Mouse (Mus musculus): ENCODE measurements around the gene Cd164.

Gene Cd164

DNA sequence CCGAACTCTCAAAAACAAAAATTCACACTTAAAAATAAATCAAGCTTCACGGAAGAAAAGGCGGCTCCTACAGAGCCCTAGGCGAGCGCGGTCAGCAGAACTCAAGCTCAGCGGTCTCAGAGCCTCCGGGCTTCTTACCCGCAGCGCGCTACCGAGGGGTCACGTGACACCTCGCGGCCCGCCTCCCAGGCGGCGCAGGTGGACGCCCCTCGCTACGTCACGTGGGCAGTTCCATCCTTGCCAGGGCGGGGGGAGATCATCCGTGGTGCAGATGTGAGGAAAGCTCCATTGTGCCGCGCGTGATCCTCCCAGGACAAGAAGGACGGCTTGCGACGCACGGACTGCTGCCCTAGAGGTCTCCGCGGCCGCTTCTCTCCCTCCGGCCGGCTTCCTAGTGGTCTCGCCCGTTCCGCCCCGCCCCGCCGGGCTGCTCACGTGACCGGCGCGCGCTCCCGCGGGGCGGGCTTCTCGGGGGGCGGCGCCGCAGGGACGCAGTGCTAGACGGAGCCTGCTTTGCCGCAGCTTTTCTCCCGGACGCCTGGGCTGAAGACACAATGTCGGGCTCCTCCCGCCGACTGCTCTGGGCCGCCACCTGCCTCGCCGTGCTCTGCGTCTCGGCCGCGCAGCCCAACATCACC, at the start of gene Cd164:
TSS of gene Cd164 (plus strand) at position 434 of the 638 bp plus-strand sequence.
- DNase-seq = peak; percentile 96

DNA sequence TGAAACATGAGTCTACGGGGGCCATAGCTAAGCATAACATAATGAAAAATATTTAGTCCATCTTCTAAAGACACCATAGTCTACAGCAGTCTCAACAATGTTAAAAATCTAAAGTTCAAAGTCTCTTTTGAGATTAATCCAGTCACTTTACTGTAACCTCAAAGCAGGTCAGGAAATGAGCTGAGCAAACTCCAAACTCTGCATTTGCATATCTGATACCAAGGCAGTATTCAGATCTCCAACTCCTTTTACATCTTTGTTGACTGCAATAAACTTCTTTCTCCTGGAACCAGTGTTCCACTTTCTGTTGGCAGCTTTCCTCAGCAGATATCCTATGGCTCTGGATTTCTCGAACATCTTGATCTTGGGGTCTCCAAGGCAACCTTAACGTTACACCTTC, 48.5 kb upstream of the Cd164 start:
- no peak for DNase-seq

DNA sequence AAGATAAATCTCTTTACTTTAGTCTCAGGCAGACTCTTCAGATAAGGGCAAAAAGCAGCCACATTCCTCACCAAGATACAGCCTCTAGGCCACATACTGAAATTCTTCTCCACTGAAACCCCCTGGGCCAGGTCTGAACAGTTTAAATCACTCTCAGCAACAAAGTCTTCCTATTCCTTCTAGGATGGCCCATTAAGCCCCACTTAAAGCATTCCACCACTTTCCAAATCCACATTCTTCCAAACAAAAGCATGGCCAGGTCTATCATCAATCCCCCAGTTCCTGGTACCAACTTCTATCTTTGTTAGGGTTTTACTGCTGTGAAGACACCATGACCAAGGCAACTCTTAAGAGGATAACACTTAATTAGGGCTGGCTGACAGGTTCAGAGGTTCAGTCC, 46.7 kb upstream of the Cd164 start:
- DNase-seq = no peak

DNA sequence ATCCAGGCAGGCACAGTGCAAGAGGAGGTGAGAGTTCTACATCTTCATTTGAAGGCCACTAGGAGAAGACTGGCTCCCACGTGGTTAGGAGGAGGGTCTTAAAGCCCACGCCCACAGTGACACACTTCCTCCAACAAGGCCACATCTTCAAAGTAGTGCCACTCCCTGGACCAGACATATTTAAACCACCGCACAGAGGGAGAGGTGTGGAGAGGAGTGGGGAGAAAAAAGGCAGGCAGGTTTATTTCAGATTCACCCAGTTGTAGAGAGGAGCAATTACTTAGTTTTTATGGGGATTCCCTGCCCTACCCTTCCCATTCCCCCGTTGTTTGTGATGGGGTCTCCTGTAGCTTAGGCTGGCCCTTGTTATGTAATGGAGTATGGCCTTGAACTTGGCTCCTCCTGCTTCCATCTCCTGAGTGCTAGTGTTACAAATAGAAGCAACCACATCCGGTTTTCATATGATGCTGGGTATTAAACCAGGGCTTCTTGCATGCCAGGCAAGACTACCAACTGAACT, 46.2 kb upstream of the Cd164 start:
- no peak for DNase-seq

DNA sequence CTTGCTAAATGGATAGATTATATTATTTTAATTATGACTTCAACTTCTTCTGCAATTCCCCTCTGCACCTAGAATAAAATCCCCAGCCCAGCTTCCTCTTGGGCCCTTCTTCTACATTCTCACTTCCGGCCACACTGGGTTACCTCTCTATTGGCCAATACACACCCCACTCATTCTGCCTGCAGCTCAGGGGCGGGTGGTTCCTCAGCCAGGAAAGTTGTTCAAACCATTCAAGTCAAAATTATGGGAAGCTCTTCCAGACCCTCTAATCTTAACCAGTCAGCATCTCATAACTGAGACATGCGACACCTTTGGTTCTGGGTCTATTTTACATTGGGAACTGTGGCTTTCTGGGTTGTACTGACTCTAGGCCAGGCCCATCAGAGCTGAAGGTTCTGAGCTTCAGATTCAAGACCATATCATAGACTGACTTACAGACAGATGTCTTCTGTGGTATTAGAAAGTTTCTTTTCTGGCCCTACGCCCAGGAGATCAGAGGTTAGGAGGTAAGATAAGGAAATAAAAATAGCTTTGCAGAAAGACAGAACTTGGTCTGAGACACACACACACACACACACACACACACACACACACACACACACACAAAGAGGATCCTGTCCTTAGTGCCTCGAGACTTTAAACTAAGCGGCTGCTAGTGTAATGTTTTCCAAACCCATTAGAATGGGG, 45.3 kb upstream of the Cd164 start:
- DNase-seq = no peak

DNA sequence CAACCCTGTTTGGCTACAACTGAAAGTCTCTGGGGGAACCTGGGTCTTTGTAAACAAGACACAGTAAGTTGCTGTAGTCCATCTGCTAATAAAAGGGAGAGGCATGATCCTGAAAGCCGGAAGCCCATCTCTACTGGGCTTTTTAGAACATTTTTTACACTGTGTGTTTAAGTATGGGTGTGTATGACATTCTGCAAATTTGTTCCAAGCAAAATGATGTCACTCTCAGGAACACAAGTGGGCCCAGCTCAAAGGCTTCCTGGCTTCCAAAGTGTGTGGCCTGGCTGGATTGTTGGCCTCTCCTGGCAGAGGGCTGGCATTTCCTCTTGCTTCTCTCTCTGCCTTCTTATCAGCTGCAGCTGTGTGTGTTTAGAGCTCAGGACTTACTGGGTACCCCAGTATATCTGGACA, 44.2 kb upstream of the Cd164 start:
- no peak for DNase-seq

DNA sequence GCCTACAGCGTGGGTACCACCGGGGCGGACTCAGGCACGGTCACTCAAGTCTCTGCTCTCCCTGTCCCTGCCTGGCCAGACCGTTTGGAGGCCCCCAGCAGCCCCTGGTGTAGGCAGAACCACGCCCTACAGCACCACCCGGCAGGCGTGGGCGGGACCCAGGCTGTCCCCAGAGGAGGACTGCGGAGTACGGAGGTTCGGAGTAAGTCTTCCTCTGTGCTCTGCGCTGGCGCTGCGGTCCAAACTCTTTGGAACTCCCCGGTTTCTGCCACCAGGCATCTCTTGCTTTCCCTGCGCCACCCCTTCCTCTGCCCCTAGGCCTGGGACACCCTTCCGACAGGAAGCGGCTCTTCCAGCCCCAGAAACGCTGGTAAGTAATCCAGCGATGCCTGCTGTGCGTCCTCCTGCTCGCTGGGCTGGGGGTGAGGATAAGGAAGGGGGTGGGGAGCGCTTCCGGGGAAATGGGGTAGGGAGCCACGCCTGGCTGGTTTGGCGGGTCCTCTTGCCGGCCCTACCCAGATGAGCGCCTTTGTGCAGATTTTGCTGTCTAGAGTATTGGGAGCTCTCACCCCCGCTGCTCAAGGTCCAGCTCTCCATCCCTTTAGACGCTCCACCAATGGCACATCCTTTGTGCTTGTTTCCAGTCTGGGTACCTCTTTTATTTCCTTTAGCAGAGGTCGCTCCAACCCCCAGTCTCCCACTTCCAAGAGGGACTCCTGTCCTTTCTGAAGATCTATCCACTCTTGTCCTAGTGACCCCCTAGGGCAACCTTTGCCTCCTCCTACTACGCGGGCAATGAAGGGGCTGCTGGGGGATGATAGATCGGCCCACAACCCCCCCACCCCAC, 42.8 kb upstream of the Cd164 start, which contains the start of gene Mical1:
TSS of gene Mical1 (plus strand) at position 144 of the 847 bp plus-strand sequence.
- DNase-seq = peak; percentile 32

DNA sequence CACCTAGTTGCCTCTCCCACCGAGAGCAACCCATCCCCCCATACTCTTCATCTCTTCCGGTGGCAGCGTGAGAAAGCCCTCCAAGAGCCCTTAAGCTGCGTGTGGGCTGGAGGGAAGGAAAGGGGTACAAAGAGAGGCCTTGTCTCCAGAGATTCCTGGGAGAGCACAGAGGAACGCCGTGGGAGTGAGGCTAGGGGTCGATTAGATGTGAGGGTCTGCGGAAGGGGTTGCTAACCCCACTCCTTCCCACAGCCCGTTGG, 42.3 kb upstream of the Cd164 start:
- no peak for DNase-seq

DNA sequence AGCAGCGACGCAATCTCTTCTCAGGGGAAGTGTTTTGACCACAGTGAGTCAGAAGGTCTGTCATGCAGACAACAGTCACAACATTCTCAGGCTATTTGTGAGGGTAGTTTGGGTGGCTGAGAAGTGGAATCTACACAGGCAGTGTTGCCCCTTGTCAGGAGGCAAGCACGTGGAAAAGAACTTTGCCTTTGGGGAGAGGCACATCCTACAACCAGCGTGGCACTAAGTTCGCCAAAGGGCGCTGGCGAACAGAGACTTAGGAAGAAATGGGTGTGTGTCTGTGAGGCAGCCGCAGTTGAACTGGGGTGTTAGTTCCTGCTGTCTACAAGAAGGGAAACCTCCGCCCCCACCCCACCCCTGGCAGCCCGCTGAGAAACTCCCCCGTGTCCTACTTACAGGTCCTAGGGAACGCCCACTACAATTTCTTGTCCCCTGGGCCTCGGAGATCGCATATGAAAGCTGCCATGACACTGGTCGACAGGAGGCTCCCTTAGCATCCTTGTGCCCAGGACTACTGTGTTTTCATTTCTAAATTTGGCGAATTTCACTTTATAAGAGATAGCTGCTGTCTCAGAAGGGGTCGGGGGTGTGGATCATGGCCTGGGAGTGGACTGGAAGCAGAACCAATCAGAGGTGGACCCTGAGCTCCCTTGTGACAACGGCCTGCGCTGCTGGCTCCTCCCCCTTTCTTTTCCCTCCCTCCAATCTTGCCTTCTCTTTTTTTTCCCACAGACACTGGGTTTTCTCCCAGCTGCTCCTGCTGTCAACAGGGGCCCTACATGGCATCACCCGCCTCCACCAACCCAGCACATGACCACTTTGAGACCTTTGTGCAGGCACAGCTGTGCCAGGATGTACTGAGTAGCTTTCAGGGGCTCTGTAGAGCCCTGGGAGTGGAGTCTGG, 41.7 kb upstream of the Cd164 start:
- peak; percentile 59 for DNase-seq

DNA sequence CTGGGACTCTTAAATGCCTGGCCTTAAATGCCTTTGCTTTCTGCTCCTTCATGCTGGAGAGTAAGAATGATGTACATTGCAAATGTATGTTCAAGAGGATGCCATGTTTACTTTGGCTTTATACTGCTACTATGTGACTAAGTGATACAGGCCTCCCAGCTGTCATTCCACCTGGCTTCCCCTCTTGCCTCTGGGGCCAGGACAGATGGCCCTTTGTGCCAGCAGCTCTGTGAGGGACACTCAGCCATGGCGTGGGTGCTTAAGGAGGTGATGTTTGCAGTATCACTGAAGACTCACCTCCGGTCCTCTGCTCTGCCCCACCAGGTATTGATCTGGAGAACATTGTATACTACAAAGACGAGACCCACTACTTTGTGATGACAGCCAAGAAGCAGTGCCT, 39.3 kb upstream of the Cd164 start:
- no peak for DNase-seq

DNA sequence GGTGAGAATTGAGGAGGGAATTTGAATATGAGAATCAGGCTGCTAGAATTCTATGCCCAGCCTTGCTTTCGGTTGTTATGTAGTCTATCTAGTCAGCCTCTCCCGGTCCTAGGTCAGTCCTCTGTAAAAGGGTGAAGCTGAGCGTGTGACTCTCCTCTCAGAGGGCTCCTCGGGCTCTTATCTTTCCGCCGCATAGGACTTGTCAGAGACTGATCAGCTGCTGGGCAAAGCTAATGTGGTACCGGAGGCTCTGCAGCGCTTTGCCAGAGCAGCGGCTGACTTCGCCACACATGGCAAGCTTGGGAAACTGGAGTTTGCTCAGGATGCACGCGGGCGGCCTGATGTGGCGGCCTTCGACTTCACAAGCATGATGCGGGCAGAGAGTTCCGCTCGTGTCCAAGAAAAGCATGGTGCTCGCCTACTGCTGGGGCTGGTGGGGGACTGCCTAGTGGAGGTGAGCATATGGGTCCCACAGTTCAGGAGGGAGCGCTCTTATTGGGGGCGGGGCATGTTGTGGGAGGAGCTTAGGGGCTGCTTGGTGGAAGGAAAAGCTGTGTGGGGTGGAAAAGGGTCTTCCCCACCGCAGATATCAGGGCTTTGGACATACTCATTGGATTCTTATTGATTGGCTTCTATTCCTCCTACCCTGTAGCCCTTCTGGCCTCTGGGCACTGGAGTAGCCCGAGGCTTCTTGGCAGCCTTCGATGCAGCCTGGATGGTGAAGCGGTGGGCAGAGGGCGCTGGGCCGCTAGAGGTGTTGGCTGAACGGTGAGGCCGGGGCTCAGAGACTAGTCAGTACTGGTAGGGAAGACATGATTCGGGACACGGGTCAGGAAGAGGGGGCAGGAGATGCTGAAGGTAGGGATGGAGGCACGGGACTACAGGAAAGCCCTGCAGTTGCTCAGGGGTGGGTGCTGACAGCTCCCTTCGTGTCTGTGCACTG, 38.0 kb upstream of the Cd164 start:
- no peak for DNase-seq

DNA sequence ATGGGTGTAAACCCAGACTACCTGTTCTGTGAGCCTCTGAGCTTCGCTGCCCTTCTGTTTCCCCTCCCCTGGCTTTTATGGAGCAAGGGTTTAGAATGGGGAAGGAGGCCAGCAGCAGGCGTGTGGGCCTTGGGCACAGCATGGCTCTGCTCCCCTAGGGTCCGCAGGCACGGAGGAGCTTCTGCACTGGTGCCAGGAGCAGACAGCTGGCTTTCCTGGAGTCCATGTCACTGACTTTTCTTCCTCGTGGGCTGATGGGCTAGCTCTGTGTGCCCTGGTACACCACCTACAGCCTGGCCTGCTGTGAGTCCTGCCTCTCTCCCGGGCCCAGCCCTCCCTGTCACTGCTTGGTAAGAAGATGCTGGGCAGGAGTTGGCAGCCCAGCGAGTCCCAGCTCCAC, 36.8 kb upstream of the Cd164 start:
- DNase-seq = no peak

DNA sequence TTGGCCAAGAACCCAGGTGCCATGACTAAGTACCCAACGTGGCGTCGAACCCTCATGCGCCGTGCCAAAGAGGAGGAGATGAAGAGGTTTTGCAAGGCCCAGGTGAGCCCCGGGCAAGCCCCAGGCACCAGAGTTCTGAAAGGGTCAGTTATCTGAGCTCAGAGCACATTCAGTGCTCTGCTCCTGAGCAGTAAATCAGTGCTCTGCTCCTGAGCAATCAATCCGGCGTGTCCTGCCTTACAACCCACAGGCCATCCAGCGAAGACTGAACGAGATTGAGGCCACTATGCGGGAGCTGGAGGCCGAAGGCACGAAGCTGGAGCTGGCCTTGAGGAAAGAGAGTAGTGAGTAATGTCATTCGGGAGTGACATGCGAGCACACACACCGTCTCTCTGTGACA, 33.4 kb upstream of the Cd164 start:
- DNase-seq = no peak

DNA sequence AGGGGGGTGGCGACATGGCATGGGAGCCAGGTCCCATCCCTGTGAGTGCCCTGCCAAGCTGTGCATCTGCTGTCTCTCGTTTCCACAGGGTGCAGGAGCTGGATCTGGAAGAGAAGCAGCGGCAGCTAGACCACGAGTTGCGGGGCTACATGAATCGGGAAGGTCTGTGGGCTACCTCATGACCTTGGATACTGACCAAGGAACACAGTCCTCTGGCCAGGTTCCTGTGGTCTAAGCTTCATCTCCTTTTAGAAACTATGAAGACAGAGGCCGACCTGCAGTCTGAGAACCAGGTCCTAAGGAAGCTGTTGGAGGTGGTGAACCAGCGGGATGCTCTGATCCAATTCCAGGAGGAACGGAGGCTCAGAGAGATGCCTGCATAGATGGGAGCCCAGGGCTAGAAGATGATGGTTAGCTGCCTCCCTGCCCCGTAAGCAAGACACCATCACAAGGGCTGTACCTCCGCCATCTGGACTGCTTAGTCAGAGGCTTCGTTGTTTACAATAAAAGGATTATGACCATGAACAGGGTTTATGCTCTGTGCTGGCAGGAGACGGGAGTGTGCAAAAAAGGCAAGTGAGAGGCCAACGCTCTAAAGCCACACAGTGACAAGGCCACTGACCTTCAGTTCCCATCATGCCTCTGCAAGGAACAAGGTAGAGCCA, 32.6 kb upstream of the Cd164 start:
- no peak for DNase-seq

DNA sequence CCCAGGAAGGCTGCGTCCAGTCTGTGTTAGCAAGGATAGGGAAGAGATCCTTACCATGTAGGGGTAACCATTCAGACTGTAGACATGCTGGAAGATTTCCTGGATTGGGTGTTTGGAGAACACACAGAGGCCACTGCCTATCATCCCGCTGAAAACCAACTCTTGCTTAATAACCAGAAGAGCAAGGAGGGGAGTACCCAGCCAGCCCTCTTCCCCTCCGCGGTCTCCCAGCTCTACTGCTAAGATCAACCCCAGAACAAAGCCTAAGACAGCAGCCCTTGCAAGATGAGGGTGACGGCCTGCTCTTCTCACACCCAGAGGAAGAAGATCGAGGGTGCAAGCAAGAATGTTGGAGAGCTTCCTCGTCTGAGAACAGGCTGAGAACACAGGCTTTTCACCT, 30.3 kb upstream of the Cd164 start:
- DNase-seq = no peak

DNA sequence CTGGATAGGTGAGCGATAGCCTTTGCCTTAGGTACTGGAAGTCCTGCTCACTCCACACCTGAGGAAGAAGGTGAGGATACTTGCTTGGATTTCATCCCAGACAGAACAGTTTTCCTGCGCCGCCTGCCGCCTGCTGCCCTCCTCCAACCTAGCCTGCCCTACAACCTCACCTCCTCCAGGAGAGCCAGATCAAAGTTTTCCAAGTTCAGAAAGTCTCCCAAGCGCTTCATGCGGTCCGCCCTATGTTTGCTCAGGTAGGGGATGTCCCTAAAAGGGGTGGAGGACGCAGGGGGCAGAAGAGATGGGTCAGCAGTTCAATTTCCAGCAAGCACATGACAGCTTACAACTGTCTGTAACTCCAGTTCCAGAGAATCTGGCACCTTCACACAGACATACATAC, 29.9 kb upstream of the Cd164 start:
- DNase-seq = peak; percentile 73

DNA sequence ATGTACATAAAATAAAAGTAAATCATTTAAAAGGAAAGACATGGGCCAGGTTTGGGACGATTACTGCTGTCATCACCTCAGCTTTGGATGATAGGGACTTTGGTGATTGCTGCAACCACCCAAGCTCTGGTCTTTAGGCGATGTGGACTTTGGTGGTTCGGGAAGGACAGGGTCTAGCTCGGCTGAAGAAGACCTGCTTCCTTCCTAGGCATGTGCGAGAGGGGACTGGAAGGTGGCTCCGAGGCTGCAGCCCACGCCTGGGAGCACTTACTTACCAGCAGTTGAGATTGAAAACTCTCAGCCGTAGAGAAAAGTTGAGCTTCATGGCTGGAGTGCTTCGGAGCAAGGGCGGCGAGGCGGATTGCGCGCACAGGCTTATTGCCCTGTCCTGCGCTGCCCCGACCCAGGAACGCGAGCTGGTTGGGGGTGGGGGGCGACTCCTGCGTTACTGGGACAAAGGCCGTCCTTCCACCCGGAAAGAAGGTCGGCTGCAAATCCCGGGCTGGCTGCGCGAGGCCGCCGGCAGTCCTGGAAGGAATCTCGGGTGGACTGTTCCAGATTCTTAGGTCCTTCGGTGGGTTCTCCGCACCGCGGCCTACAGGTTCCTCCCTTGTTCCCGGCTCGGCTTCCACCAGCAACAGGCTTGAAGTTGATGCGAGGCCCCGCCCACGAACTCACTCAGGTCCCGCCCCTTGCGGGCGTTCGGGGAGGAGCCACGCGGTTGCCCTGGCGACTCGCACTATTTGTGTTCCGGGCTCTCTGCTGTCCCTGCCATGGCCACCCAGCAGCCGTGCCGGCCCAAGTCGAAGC, 29.3 kb upstream of the Cd164 start, which contains the start of the genes Smpd2 and Ppil6:
TSS of gene Smpd2 (minus strand) at position 662 of the 810 bp plus-strand sequence.
TSS of gene Ppil6 (plus strand) at position 732 of the 810 bp plus-strand sequence.
- DNase-seq = peak; percentile 98

DNA sequence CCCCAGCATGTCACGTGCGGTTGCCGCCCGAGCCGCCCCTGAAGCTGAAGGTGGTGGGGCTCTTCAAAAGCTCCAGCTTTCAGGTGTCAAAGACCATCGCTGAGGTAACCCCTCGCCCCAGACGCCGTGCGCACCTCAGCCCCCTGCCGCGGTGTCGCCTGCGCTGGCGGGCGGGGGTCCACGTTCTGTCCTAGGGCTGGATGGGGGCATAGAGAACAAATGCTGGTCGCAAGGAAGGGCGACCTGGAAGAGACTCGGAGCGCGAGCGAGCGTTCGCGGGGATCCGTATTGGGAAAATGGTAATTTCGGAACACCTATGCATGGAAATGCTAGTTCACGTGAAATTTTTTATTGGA, 28.7 kb upstream of the Cd164 start:
- DNase-seq = no peak

DNA sequence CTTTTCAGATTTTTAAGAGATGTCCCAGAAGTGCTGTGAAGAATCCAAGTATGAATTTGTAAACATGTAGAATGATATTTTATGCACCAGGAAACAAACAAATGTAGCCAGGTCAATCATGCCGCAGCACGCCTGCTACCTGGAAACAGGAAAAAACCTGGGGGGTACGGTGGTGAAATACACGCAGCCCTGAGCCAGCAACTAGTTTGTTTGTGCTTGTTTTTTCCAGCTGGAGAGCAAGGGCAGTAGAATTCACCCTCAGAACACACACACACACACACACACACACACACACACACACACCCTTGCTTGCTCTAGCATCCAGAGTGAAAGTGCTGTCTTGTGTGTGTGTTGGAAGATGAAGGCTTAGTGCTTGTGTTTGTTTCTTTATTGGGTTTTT, 28.1 kb upstream of the Cd164 start:
- peak; percentile 49 for DNase-seq

DNA sequence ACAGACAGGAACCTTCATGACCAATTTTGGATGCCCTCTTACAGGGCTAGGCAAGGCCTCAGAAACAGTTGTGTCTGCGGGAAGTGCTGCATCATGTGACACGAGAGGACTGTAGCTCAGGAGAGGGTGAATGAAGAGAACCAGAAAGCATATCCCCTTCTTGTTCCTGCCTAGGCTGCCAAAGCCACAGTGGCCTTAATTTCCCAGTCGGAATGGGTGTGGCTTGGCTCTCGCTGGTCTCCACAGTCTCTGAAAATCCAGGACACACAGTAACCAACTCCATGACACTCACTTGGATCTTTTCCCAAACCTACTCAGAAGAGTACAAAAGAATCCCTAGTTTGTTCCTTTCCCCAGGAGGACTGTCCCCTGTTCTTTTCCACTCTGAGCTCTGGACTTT, 18.3 kb upstream of the Cd164 start:
- DNase-seq = peak; percentile 93
